24 mouse cellular contexts compared by ENCODE assay signal in genomic region chr12:116229451-116229850, GRCm38 (mm10). TPM values are rescaled to one million over a fixed set of nuclear protein-coding genes. Genes with fewer than 3 reads are reported as not detected.
"Had no signal": no experiment of that assay in that cellular context is flagged by ENCODE, and none has a peak within 500 bp of the region (broad histone marks: within the 10 kb centered on the region; RNA-seq: fewer than 3 reads in every experiment).

No protein-coding gene starts in this region.

- H3K4me2 ChIP-seq: liver, embryonic 12.5 days; lung, embryonic 15.5 days; midbrain, embryonic 12.5 days; neural tube, embryonic 13.5 days; neural tube, embryonic 15.5 days had no signal

- H3K4me3 ChIP-seq: liver, embryonic 12.5 days; lung, embryonic 15.5 days; midbrain, embryonic 10.5 days; midbrain, embryonic 12.5 days; myocyte; neural tube, embryonic 13.5 days; neural tube, embryonic 15.5 days had no signal

- H3K9me3 ChIP-seq: liver, embryonic 12.5 days; lung, embryonic 15.5 days; midbrain, embryonic 10.5 days; midbrain, embryonic 12.5 days; neural tube, embryonic 13.5 days; neural tube, embryonic 15.5 days had no signal

- ATAC-seq: liver, embryonic 12.5 days; midbrain, embryonic 16.5 days had no signal

- H3K9ac ChIP-seq: liver, embryonic 12.5 days; liver, embryonic 14.5 days; lung, embryonic 15.5 days; midbrain, embryonic 12.5 days; neural tube, embryonic 13.5 days; neural tube, embryonic 15.5 days had no signal

- DNase-seq: midbrain, embryonic 14.5 days; retina, postnatal 1 day; right cerebral cortex, adult 18-20 months; right cerebral cortex, postnatal 25 days; right cerebral cortex, postnatal 4 days; spleen, adult 18-20 months; thymus, adult 18-20 months; thymus, postnatal 14 days; thymus, postnatal 36 days had no signal

- H3K4me1 ChIP-seq: liver, embryonic 12.5 days; lung, embryonic 15.5 days; midbrain, embryonic 10.5 days; midbrain, embryonic 12.5 days; neural tube, embryonic 13.5 days; neural tube, embryonic 15.5 days had no signal

- H3K27ac ChIP-seq: liver, embryonic 12.5 days; liver, embryonic 14.5 days; lung, embryonic 15.5 days; midbrain, embryonic 10.5 days; midbrain, embryonic 12.5 days; neural tube, embryonic 13.5 days; neural tube, embryonic 15.5 days had no signal

- H3K27me3 ChIP-seq: liver, embryonic 12.5 days; lung, embryonic 15.5 days; midbrain, embryonic 12.5 days; neural tube, embryonic 13.5 days; neural tube, embryonic 15.5 days had no signal

RNA-seq across cellular contexts. Expression of gene Gm11027, which starts 45.7 kb away (rescaled TPM):
- polyA plus RNA-seq: liver, embryonic 12.5 days; liver, embryonic 14.5 days; liver, embryonic 16.5 days; lung, embryonic 15.5 days; midbrain, embryonic 10.5 days; midbrain, embryonic 12.5 days; midbrain, embryonic 14.5 days; midbrain, embryonic 16.5 days; myocyte; neural tube, embryonic 11.5 days; neural tube, embryonic 13.5 days; neural tube, embryonic 15.5 days; small intestine, adult 2 months; stomach, embryonic 14.5 days; stomach, embryonic 16.5 days; thymus, postnatal 0 days had no signal
